Mouse (Mus musculus): ENCODE results near the gene Adgre1. TPM values are rescaled to one million over a fixed set of nuclear protein-coding genes. Genes with fewer than 3 reads are reported as not detected.
A peak's percentile ranks its signal among the peaks of the same experiment; 100 is the strongest.

Gene Adgre1
- total RNA-seq, 2 experiments from 2014 or later, result 4.9 to 6.1 TPM

DNA sequence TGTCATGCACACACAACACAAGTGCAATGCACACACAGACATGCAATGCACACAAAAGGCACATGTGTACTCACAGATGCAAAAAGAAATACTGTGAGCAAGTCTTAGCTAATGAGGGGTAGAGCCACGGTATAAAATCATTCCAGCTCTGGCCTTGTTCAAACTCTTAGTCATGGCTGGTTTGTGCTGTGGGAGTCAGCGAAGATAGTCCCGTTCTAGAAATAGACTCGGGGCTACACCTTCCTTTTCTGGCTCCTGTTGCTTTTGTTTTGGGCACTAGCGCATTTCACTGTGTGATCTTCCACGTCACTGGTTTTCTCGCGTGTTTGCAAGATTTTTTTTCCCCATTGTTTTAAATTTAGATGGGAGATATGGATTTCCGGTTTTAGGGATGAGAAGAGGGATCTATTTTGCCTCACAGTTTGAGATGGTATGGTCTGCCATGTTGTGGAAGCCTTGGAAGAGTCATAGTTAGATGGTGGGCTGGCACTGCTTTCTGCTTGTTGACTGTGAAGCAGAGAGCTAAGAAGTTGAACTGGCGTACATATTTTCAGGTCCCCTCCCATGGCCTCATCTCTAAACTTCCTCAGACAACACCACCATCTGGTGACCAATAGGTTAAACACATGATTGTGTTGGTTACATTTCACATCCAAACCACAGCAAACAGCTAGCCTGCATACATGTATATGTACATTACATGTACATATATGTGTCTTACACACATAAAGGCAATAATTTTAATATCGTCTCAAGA lies 1.2 kb downstream of the Adgre1 start:
- intact Hi-C loops (cut with DNase I), result no loop called here
- peak in 1 of 2 experiments; percentile 15 for DNase-seq (ENCODE audit: low spot score in 2 of 2)

Other genes with a start within 250 kb of the Adgre1 start
- under 1 TPM in 1 of 2 experiments, not detected in 1; 0.44 TPM for gene Cd70, start 208.9 kb upstream of the Adgre1 start, total RNA-seq (2021)
- gene Tnfsf14, start 164.5 kb upstream of the Adgre1 start, total RNA-seq (2021), result not detected
- under 1 TPM; 0.41 to 0.48 TPM for gene C3, start 130.6 kb upstream of the Adgre1 start, total RNA-seq (2021)
- 10 to 100 TPM; 21.5 to 24.0 TPM for gene Gpr108, start 110.2 kb upstream of the Adgre1 start, total RNA-seq (2021)
- 1 to 10 TPM; 6.5 to 7.3 TPM for gene Trip10, start 109.2 kb upstream of the Adgre1 start, total RNA-seq (2021)
- gene Vav1, start 79.6 kb upstream of the Adgre1 start, total RNA-seq (2021), result 1 to 10 TPM; 2.9 to 4.3 TPM
- under 1 TPM; 0.07 to 0.11 TPM for gene Vmn2r120, start 186.8 kb downstream of the Adgre1 start, total RNA-seq (2021)

Data from left cerebral cortex, postnatal 25 days (tissue).